Mouse (Mus musculus) spleen, postnatal 14 days (tissue): Measurements from ENCODE around the gene Prrg1.
"Not testable (repeated sequence)": the region's sequence is repeated elsewhere in the genome, so short reads cannot be mapped to it uniquely, and the experiment has no call there.

ENCODE experiments used
- DNase-seq, 2 experiments: peaks; one replicate each; pipeline ENCODE4 v3.0.0; 2021 to 2022; ENCODE audit warnings: low spot score in 2 of 2

Gene Prrg1

GRCm38 (mm10) chrX:78583202-78584004, at the start of gene Prrg1:
TSS of gene Prrg1 (minus strand) at chrX:78583896.
- peak; percentile 9 to 20 for DNase-seq

- no peak for DNase-seq
Observed at GRCm38 (mm10) chrX:78605814-78606213, 22.1 kb upstream of the Prrg1 start.

- no peak for DNase-seq
Observed at GRCm38 (mm10) chrX:78593138-78593537, 9.4 kb upstream of the Prrg1 start.

GRCm38 (mm10) chrX:78582854-78583201, 868 bp downstream of the Prrg1 start:
- peak; percentile 5 to 6 for DNase-seq

- no peak for DNase-seq
Observed at GRCm38 (mm10) chrX:78563451-78563850, 20.2 kb downstream of the Prrg1 start.

GRCm38 (mm10) chrX:78553399-78553798, 30.3 kb downstream of the Prrg1 start:
- DNase-seq: no peak

- DNase-seq: no peak
Observed at GRCm38 (mm10) chrX:78552704-78553103, 31.0 kb downstream of the Prrg1 start.

- no peak for DNase-seq
Observed at GRCm38 (mm10) chrX:78547696-78548095, 36.0 kb downstream of the Prrg1 start.

- no peak for DNase-seq
Observed at GRCm38 (mm10) chrX:78539734-78540133, 44.0 kb downstream of the Prrg1 start.

- no peak for DNase-seq
Observed at GRCm38 (mm10) chrX:78538632-78539316, 44.9 kb downstream of the Prrg1 start.

- DNase-seq: no peak
Observed at GRCm38 (mm10) chrX:78518301-78518700, 65.4 kb downstream of the Prrg1 start.

GRCm38 (mm10) chrX:78482987-78483386, 100.7 kb downstream of the Prrg1 start:
- DNase-seq: no peak

- no peak for DNase-seq
Observed at GRCm38 (mm10) chrX:78479710-78480109, 104.0 kb downstream of the Prrg1 start.

- DNase-seq: no peak
Observed at GRCm38 (mm10) chrX:78434357-78434756, 149.3 kb downstream of the Prrg1 start.

- DNase-seq: not testable (repeated sequence)
Observed at GRCm38 (mm10) chrX:78403346-78403745, 180.3 kb downstream of the Prrg1 start.
